Mouse (Mus musculus): ENCODE results near the gene Gm8229.
"Not testable (repeated sequence)": the region's sequence is repeated elsewhere in the genome, so short reads cannot be mapped to it uniquely, and the experiment has no call there.

Gene Gm8229

DNA sequence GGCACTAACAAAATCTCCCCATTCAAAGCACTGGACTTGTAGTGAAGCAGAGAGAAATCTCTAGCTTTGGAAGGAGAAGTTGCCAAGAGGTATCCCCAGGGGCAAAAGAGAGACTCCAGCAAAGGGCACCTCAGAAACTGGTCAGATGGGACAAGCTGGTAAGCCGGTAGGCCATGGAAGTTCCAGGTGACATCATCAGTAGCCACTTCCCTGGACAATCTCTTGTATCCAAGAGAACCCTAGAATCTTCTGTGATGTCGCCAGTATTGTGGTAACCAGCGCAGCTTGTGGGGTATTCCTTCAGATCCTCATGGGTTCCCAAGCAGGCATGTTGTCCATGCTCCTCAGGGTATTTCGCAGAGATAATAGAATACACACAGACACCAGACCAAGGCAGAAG is at the start of gene Gm8229:
Gene Gm8229, plus strand, starts transcription at position 301 of the 400 bp plus-strand sequence.
- not testable (repeated sequence) for DNase-seq (ENCODE audit: low spot score)

DNA sequence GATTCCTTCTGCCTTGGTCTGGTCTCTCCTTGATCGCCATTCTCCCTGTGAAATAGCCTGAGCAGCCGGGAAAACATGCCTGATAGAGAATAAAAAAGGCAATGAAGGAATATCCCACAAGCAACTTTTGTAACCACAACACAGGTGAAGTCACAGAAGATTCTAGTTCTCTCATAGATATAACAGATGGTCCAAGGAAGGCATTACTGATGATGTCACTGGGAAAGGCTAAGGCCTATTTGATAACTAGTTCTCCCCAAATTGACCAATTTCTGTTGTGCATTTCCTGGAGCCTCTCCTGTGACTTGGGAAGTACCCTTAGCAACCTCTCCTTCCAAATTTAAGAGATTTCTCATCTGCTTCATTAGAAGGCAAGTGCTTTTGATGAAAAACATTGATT is 26.7 kb upstream of the Gm8229 start, which contains the start of gene Gm5930:
Gene Gm5930, minus strand, starts transcription at position 101 of the 400 bp plus-strand sequence.
- not testable (repeated sequence) for DNase-seq (ENCODE audit: low spot score)

DNA sequence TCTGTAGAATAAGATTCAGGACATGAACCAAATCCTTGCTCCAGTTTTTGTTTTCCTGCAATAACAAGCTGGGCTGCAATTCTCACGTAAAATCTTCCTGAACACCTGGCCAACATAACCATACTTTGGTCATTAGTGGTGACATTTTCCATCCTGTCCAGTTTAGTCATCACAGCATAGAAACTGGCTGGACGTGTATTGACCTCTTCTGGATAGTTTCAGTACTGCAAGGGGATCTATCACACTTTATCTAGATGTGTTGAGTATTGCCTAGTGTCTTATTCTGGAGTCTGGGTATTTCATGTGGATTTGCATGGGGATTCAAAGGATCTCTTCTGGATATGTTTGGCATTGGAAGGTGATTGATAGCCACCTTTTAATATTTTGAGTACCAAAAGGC is 3.7 kb upstream of the Gm8229 start:
- DNase-seq (ENCODE audit: low spot score) = not testable (repeated sequence)

DNA sequence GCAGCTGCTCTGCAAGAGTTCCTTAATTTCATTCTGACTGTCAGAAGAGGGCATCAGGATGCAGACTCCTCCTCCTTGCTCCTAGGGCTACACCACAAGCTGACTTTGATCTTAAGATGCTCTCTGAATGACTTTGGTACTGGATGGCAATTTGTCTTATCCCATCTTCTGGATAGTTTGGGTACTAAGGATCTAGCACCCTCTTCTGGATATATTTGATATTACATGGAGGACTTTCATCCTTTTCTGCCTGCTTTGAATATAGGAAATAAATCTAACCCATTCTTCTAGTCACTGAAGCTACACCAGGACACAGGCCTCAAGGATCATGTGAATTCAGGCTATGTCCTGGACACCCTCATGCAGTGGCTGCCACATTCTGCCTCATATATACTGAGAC is 2.9 kb upstream of the Gm8229 start:
- not testable (repeated sequence) for DNase-seq (ENCODE audit: low spot score)

DNA sequence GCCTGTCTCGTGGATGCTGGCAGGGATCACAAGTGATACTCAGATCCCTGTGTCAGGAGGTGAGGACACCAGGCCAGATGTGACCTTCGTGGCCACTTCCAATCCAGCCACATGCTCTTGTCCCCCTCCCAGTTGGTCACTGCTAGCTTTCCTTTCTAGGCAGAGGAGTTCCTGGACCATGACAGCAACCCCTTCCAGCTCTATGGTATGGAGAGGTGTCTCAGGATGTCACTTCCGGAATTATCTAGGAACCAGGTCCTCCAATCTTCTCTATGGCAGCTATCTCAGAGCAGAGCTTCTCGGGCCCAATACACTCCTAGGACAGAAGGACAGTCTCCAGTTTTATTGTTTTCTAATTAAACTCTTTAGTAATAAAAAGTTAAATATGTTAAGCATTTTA is 19.1 kb downstream of the Gm8229 start:
- not testable (repeated sequence) for DNase-seq (ENCODE audit: low spot score)

DNA sequence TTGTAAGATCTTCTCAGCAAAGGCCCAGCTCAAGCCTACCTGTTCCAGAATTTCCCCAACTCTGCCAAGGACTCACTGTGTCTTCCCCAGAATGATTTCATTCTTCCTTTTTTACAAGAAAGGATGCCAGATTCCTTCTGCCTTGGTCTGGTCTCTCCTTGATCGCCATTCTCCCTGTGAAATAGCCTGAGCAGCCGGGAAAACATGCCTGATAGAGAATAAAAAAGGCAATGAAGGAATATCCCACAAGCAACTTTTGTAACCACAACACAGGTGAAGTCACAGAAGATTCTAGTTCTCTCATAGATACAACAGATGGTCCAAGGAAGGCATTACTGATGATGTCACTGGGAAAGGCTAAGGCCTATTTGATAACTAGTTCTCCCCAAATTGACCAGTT is 45.4 kb downstream of the Gm8229 start, which contains the start of gene Gm3371:
Gene Gm3371, minus strand, starts transcription at position 101 of the 400 bp plus-strand sequence.
- not testable (repeated sequence) for DNase-seq (ENCODE audit: low spot score)

All from ovary, postnatal 10 days (tissue).